Mouse (Mus musculus): ENCODE results near the gene Tmub1. TPM values are rescaled to one million over a fixed set of nuclear protein-coding genes. Genes with fewer than 3 reads are reported as not detected.

The Tmub1 gene
- polyA plus RNA-seq, 2 experiments: 4.0 to 5.3 TPM

GRCm38 (mm10) chr5:24428596-24428995 lies 19.1 kb downstream of the Tmub1 start:
- Histone ChIP-seq H3K36me3 (replicated peaks; ENCODE audit: control insufficient read depth, insufficient read depth, low read depth) (no peaks in the 10 kb centered on the region; the same call in none of the 2 replicates), H3K27me3 (ENCODE audit: control insufficient read depth, insufficient read depth, low read length) (no peaks in the 10 kb centered on the region), H3K27ac (no peak overlapping the region), H3K9me3 (ENCODE audit: control insufficient read depth, low read length) (no peaks in the 10 kb centered on the region), H3K4me1 (replicated peaks; ENCODE audit: control insufficient read depth in 2 of 2, insufficient read depth in 2 of 2, low read length in 1 of 2) (peaks cover 18 to 25% of the 10 kb centered on the region in 2 experiments), H3K4me2 (ENCODE audit: low read depth) (peak overlapping the region; percentile 41), H3K9ac (replicated peaks) (no peak overlapping the region), H3K4me3 (ENCODE audit: insufficient read depth in 1 of 2, low read depth in 2 of 2, low read length in 2 of 2) (peak overlapping the region; percentile 22 to 32; a peak in 3 of 4 replicates)
- WGBS (ENCODE audit: insufficient replicate concordance): 36% methylated on average over 9 of the region's 9 CpGs
- no peak for DNase-seq (ENCODE audit: low read depth in 3 of 3, low spot score in 3 of 3)
- no peak for TF ChIP-seq CTCF (IDR thresholded peaks at IDR 0.05; ENCODE audit: low read depth)
- TF ChIP-seq EP300 (IDR thresholded peaks at IDR 0.05; ENCODE audit: low read depth): no peak
- no peak for ATAC-seq (ENCODE audit: insufficient read depth)

GRCm38 (mm10) chr5:24427981-24428402 lies 19.7 kb downstream of the Tmub1 start:
- Histone ChIP-seq H3K4me3 (ENCODE audit: insufficient read depth in 1 of 2, low read depth in 2 of 2, low read length in 2 of 2) (peak overlapping the region; percentile 22 to 32), H3K4me2 (ENCODE audit: low read depth) (peak overlapping the region; percentile 41), H3K4me1 (replicated peaks; ENCODE audit: control insufficient read depth in 2 of 2, insufficient read depth in 2 of 2, low read length in 1 of 2) (peaks cover 18 to 25% of the 10 kb centered on the region in 2 experiments), H3K9ac (replicated peaks) (no peak overlapping the region), H3K27me3 (ENCODE audit: control insufficient read depth, insufficient read depth, low read length) (no peaks in the 10 kb centered on the region), H3K9me3 (ENCODE audit: control insufficient read depth, low read length) (no peaks in the 10 kb centered on the region), H3K27ac (no peak overlapping the region), H3K36me3 (replicated peaks; ENCODE audit: control insufficient read depth, insufficient read depth, low read depth) (no peaks in the 10 kb centered on the region; the same call in none of the 2 replicates)
- 15% methylated on average over 15 of the region's 15 CpGs for WGBS (ENCODE audit: insufficient replicate concordance)
- no peak for TF ChIP-seq CTCF (IDR thresholded peaks at IDR 0.05; ENCODE audit: low read depth)
- no peak for TF ChIP-seq EP300 (IDR thresholded peaks at IDR 0.05; ENCODE audit: low read depth)
- DNase-seq (ENCODE audit: low read depth in 3 of 3, low spot score in 3 of 3) (no peak), ATAC-seq (ENCODE audit: insufficient read depth) (no peak)

- no peak overlapping the region for H3K9ac ChIP-seq (replicated peaks)
These were observed 20.4 kb downstream of the Tmub1 start for GRCm38 (mm10) chr5:24427285-24427633.

GRCm38 (mm10) chr5:24426556-24427284 lies 20.9 kb downstream of the Tmub1 start:
- Histone ChIP-seq H3K27ac (no peak overlapping the region), H3K9me3 (ENCODE audit: control insufficient read depth, low read length) (no peaks in the 10 kb centered on the region), H3K4me1 (replicated peaks; ENCODE audit: control insufficient read depth in 2 of 2, insufficient read depth in 2 of 2, low read length in 1 of 2) (peaks cover 21 to 28% of the 10 kb centered on the region in 2 experiments), H3K36me3 (replicated peaks; ENCODE audit: control insufficient read depth, insufficient read depth, low read depth) (no peaks in the 10 kb centered on the region; the same call in none of the 2 replicates), H3K4me3 (ENCODE audit: insufficient read depth in 1 of 2, low read depth in 2 of 2, low read length in 2 of 2) (no peak overlapping the region), H3K4me2 (ENCODE audit: low read depth) (peak overlapping the region; percentile 98), H3K27me3 (ENCODE audit: control insufficient read depth, insufficient read depth, low read length) (no peaks in the 10 kb centered on the region), H3K9ac (replicated peaks) (no peak overlapping the region)
- TF ChIP-seq CTCF (IDR thresholded peaks at IDR 0.05; ENCODE audit: low read depth) (no peak), EP300 (IDR thresholded peaks at IDR 0.05; ENCODE audit: low read depth) (no peak)
- DNase-seq (ENCODE audit: low read depth in 3 of 3, low spot score in 3 of 3): no peak
- WGBS (ENCODE audit: insufficient replicate concordance): 14% methylated on average over 9 of the region's 9 CpGs
- no peak for ATAC-seq (ENCODE audit: insufficient read depth)

More at GRCm38 (mm10) chr5:24427285-24427633, 20.4 kb downstream of the Tmub1 start:
- Histone ChIP-seq H3K4me2 (ENCODE audit: low read depth) (no peak overlapping the region; the same call in 1 of the 2 replicates), H3K27ac (no peak overlapping the region), H3K4me3 (ENCODE audit: insufficient read depth in 1 of 2, low read depth in 2 of 2, low read length in 2 of 2) (no peak overlapping the region), H3K4me1 (replicated peaks; ENCODE audit: control insufficient read depth in 2 of 2, insufficient read depth in 2 of 2, low read length in 1 of 2) (peaks cover 21 to 28% of the 10 kb centered on the region in 2 experiments), H3K36me3 (replicated peaks; ENCODE audit: control insufficient read depth, insufficient read depth, low read depth) (no peaks in the 10 kb centered on the region; the same call in none of the 2 replicates), H3K27me3 (ENCODE audit: control insufficient read depth, insufficient read depth, low read length) (no peaks in the 10 kb centered on the region), H3K9me3 (ENCODE audit: control insufficient read depth, low read length) (no peaks in the 10 kb centered on the region)
- ATAC-seq (ENCODE audit: insufficient read depth) (no peak), DNase-seq (ENCODE audit: low read depth in 3 of 3, low spot score in 3 of 3) (no peak)
- 33% methylated on average over 12 of the region's 12 CpGs for WGBS (ENCODE audit: insufficient replicate concordance)
- TF ChIP-seq EP300 (IDR thresholded peaks at IDR 0.05; ENCODE audit: low read depth): no peak
- TF ChIP-seq CTCF (IDR thresholded peaks at IDR 0.05; ENCODE audit: low read depth): no peak

GRCm38 (mm10) chr5:24426037-24426432 lies 21.6 kb downstream of the Tmub1 start:
- Histone ChIP-seq H3K4me2 (ENCODE audit: low read depth) (peak overlapping the region; percentile 98), H3K9me3 (ENCODE audit: control insufficient read depth, low read length) (no peaks in the 10 kb centered on the region), H3K27ac (no peak overlapping the region), H3K9ac (replicated peaks) (no peak overlapping the region), H3K4me3 (ENCODE audit: insufficient read depth in 1 of 2, low read depth in 2 of 2, low read length in 2 of 2) (peak overlapping the region; percentile 66 to 77), H3K36me3 (replicated peaks; ENCODE audit: control insufficient read depth, insufficient read depth, low read depth) (no peaks in the 10 kb centered on the region; the same call in 1 of the 2 replicates), H3K27me3 (ENCODE audit: control insufficient read depth, insufficient read depth, low read length) (no peaks in the 10 kb centered on the region), H3K4me1 (replicated peaks; ENCODE audit: control insufficient read depth in 2 of 2, insufficient read depth in 2 of 2, low read length in 1 of 2) (peaks cover 21 to 28% of the 10 kb centered on the region in 2 experiments)
- 13% methylated on average over 10 of the region's 10 CpGs for WGBS (ENCODE audit: insufficient replicate concordance)
- DNase-seq (ENCODE audit: low read depth in 3 of 3, low spot score in 3 of 3) (no peak), ATAC-seq (ENCODE audit: insufficient read depth) (no peak)
- TF ChIP-seq CTCF (IDR thresholded peaks at IDR 0.05; ENCODE audit: low read depth): no peak
- no peak for TF ChIP-seq EP300 (IDR thresholded peaks at IDR 0.05; ENCODE audit: low read depth)

Data from liver, embryonic 14.5 days (tissue).